In the genomic region with DNA sequence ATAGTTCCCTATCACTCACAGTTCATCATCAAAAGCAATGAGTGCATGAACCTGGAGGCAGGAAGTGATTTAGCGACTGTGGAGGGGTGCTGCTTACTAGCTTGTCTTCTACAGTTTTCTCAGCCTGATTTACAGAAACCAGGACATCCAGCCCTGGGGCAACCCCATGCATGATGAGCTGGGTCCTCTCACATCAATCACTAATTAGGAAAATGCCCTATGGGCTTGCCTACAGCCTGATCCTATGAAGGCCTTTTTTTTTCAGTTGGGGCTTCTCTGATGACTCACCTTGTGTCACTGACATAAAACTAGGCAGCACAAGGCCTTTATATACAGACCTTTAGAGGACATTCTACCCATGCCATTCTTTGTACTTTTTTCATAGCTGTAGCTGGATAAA, we compare ENCODE assay signal across 25 mouse cellular contexts. TPM values are rescaled to one million over a fixed set of nuclear protein-coding genes. Genes with fewer than 3 reads are reported as not detected.
"Had no signal": no experiment of that assay in that cellular context is flagged by ENCODE, and none has a peak within 500 bp of the region (broad histone marks: within the 10 kb centered on the region; RNA-seq: fewer than 3 reads in every experiment).

No protein-coding gene starts in this region.

- ATAC-seq: liver, postnatal 0 days; lung, postnatal 0 days; midbrain, embryonic 13.5 days; midbrain, embryonic 15.5 days had no signal

- H3K27me3 ChIP-seq: liver, embryonic 15.5 days; lung, embryonic 15.5 days; midbrain, embryonic 13.5 days; midbrain, embryonic 15.5 days; neural tube, embryonic 12.5 days; stomach, embryonic 15.5 days had no signal

- H3K4me1 ChIP-seq: liver, embryonic 15.5 days; lung, embryonic 15.5 days; midbrain, embryonic 13.5 days; midbrain, embryonic 15.5 days; neural tube, embryonic 12.5 days; stomach, embryonic 15.5 days had no signal

- H3K9ac ChIP-seq: liver, embryonic 15.5 days; liver, postnatal 0 days; lung, embryonic 15.5 days; midbrain, embryonic 13.5 days; midbrain, embryonic 15.5 days; neural tube, embryonic 12.5 days; stomach, embryonic 15.5 days had no signal

- H3K4me2 ChIP-seq: liver, embryonic 15.5 days; lung, embryonic 15.5 days; midbrain, embryonic 11.5 days; midbrain, embryonic 13.5 days; midbrain, embryonic 15.5 days; neural tube, embryonic 12.5 days; stomach, embryonic 15.5 days had no signal

- H3K9me3 ChIP-seq: liver, embryonic 15.5 days; lung, embryonic 15.5 days; megakaryocyte, embryonic 14.5 days; midbrain, embryonic 13.5 days; midbrain, embryonic 15.5 days; neural tube, embryonic 12.5 days; stomach, embryonic 15.5 days had no signal

- H3K27ac ChIP-seq: liver, embryonic 15.5 days; lung, embryonic 15.5 days; macrophage; midbrain, embryonic 13.5 days; midbrain, embryonic 15.5 days; neural tube, embryonic 12.5 days; stomach, embryonic 15.5 days had no signal

- DNase-seq: liver, postnatal 0 days; lung, adult 2 months; lung, postnatal 14 days; lung, postnatal 36 days; right cerebral cortex, postnatal 14 days; spleen, adult 18-20 months; thymus, adult 18-20 months; thymus, postnatal 25 days; thymus, postnatal 4 days had no signal

- H3K4me3 ChIP-seq: liver, embryonic 15.5 days; lung, embryonic 15.5 days; megakaryocyte, embryonic 14.5 days; midbrain, embryonic 13.5 days; midbrain, embryonic 15.5 days; neural tube, embryonic 12.5 days; stomach, embryonic 15.5 days had no signal

RNA-seq across cellular contexts. Expression of a gene that starts 17.4 kb away (rescaled TPM):
- total RNA-seq: monocyte, adult 5-6 weeks; neutrophil, adult 5-6 weeks had no signal

RNA-seq across cellular contexts. Expression of a gene that starts 53.2 kb away (rescaled TPM):
- total RNA-seq: megakaryocyte progenitor cell, adult 5-6 weeks; monocyte, adult 5-6 weeks; neutrophil, adult 5-6 weeks had no signal
- polyA plus RNA-seq: liver, embryonic 15.5 days; liver, postnatal 0 days; lung, embryonic 15.5 days; lung, postnatal 0 days; macrophage; small intestine, adult 2 months; stomach, embryonic 15.5 days; thymus, postnatal 0 days; urinary bladder, adult 2 months had no signal
